Mouse (Mus musculus) kidney, embryonic 16.5 days (tissue): ENCODE data around the gene Map3k5. TPM values are rescaled to one million over a fixed set of nuclear protein-coding genes. Genes with fewer than 3 reads are reported as not detected.

ENCODE experiments used
- ATAC-seq: fragments of 200-750 bp; cut with Nextera tagmentation; 2 replicates; pipeline ENCODE4 v1.8.0; 2017; ENCODE audit warnings: moderate TSS enrichment; ENCODE audit not compliant: low FRiP score, low TSS enrichment
- H3K27ac ChIP-seq: fragments of 300-500 bp; sonication (generic); 2 replicates; pipeline ENCODE4 v1.5.1; 2014; ENCODE audit warnings: low read length
- H3K27me3 ChIP-seq: fragments of 300-500 bp; sonication (generic); 2 replicates; pipeline ENCODE4 v1.6.1; 2014; ENCODE audit warnings: low read length, control low read depth, mixed read lengths; ENCODE audit not compliant: insufficient read depth
- H3K36me3 ChIP-seq: fragments of 300-500 bp; sonication (generic); 2 replicates; pipeline ENCODE4 v1.6.1; 2014; ENCODE audit warnings: low read length, control low read depth, mixed read lengths; ENCODE audit not compliant: insufficient read depth
- H3K4me1 ChIP-seq: fragments of 300-500 bp; sonication (generic); 2 replicates; pipeline ENCODE4 v1.6.1; 2014; ENCODE audit warnings: low read length, control low read depth, mixed read lengths; ENCODE audit not compliant: insufficient read depth
- H3K4me2 ChIP-seq: fragments of 300-500 bp; sonication (generic); replicated peaks from 2 replicates; pipeline ENCODE4 v1.6.1; 2014; ENCODE audit warnings: low read depth, low read length
- H3K4me3 ChIP-seq: fragments of 300-500 bp; sonication (generic); 2 replicates; pipeline ENCODE4 v1.5.1; 2014; ENCODE audit warnings: mild to moderate bottlenecking, low read length
- H3K9ac ChIP-seq: fragments of 300-500 bp; sonication (generic); replicated peaks from 2 replicates; pipeline ENCODE4 v1.6.1; 2014; ENCODE audit warnings: low read length
- H3K9me3 ChIP-seq: fragments of 300-500 bp; sonication (generic); 2 replicates; pipeline ENCODE4 v1.6.1; 2016; ENCODE audit warnings: low read length, control low read depth
- WGBS: fragments of 180-500 bp; shearing (Covaris S2); extraction: QIAGEN DNeasy Blood & Tissue Kit; methylation state at CpG from one replicate; pipeline ENCODE4 v1.1.7; 2014; 5-methylcytosine and 5-hydroxymethylcytosine counted together
- polyA plus RNA-seq: library from polyadenylated mRNA; unstranded; fragments of >200 nt; fragmentation: Nextera tagmentation; extraction: Ambion mirVana; gene quantifications from 2 replicates; pipeline ENCODE4 v1.2.1, GENCODE M21; 2015

Map3k5 gene
- polyA plus RNA-seq, 1 experiment from 2014 or later: 2.4 TPM

DNA sequence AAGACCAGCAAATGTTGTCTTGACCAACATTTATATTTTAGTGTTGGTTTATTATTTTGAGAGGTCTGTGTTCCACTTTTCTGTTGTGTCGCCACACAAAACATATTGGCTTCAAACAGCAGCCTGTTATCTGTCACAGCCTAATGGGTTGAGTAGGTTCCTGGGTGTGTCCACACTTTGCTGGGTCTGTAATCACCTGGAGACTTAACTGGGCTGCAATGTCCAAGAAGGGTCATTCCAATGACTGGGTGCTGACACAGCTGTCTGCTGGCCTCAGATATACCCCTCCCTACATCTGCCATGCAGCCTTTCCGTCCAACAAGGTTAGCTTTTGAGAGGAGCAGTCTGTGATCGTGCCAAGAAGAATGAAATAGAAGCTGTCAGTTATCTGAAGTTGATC, 20.3 kb downstream of the Map3k5 start:
- Histone ChIP-seq H3K9me3 (no peaks in the 10 kb centered on the region), H3K27me3 (no peaks in the 10 kb centered on the region), H3K4me1 (peaks cover 11% of the 10 kb centered on the region), H3K27ac (no peak overlapping the region), H3K4me3 (no peak overlapping the region), H3K9ac (no peak overlapping the region), H3K36me3 (no peaks in the 10 kb centered on the region), H3K4me2 (no peak overlapping the region)
- 70% methylated on average over 3 of the region's 3 CpGs for WGBS
- no peak for ATAC-seq

DNA sequence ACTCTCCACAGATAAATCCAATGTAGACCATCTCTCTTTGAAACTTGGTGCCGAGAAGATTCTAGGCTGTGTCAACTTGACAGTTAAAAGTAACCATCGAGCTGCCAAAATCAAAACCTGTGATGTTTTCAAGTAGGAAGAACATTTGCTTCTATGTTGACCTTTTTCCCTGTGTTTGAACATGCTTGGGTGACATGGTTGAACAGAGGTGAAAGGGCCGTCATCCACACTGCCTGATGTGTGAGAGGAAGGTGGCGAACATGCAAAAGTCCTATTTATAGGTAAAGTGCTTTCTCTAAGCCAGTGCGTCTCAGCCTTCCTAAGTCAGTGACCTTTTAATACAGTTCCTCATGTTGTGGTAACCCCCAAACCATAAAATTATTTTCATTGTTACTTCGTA, 21.5 kb downstream of the Map3k5 start:
- Histone ChIP-seq H3K36me3 (no peaks in the 10 kb centered on the region), H3K9ac (no peak overlapping the region), H3K27ac (no peak overlapping the region), H3K4me2 (no peak overlapping the region), H3K4me1 (peaks cover 11% of the 10 kb centered on the region), H3K4me3 (no peak overlapping the region), H3K27me3 (no peaks in the 10 kb centered on the region), H3K9me3 (no peaks in the 10 kb centered on the region)
- no peak for ATAC-seq
- WGBS: 82% methylated on average over 6 of the region's 6 CpGs

DNA sequence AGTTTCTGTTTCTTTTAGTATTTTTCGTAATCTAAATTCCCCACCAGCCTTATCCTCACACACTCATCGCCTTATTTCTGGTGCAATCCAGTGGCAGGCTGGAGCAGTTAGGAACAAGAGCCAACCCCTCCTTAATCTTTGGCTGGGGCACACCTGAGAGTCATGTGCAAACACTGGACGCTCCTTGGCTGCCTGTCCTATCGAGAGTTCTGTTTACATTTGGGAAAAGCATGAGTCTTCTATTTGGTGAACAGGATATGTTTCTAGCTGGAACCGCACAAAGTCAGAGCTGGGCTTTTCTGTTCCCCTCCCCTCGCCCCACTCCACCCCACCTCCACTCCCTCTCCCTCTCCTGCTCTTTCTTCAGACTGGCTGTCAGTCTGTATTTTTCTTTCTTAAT, 22.5 kb downstream of the Map3k5 start:
- no peak overlapping the region for H3K27ac ChIP-seq
- 60% methylated on average over 6 of the region's 6 CpGs for WGBS
- no peak overlapping the region for H3K9ac ChIP-seq
- H3K4me1 ChIP-seq: peaks cover 11% of the 10 kb centered on the region
- H3K4me2 ChIP-seq: no peak overlapping the region
- no peaks in the 10 kb centered on the region for H3K9me3 ChIP-seq
- no peaks in the 10 kb centered on the region for H3K27me3 ChIP-seq
- no peak for ATAC-seq
- H3K36me3 ChIP-seq: no peaks in the 10 kb centered on the region
- no peak overlapping the region for H3K4me3 ChIP-seq

DNA sequence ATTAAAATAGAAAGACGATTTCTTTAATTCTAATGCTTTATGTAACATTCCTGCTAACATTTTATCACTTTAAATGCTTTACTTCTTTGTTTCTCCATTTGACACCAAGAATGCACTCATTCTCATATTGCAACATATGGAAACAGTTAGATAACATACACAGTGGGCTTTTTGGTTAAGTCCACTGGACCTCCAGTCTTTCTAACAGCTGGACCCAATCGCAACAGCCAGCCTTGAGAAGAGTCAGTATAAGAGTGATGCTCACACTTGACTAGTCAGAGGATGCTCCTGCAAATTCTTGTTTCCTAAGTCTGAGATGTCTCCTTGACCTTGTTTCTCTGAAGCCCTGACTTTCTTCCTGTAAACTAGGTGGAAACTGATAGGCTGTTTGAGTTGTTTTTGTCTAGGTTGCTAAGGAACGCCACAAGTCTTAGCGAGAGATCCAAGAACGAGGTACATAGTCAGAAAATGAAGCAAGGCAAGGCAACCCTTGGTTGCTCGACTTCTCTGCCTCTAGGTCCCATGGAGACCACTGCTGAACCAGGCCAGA, 26.6 kb downstream of the Map3k5 start:
- no peak for ATAC-seq
- Histone ChIP-seq H3K27me3 (no peaks in the 10 kb centered on the region), H3K4me3 (no peak overlapping the region), H3K9me3 (no peaks in the 10 kb centered on the region), H3K9ac (no peak overlapping the region), H3K4me2 (no peak overlapping the region), H3K27ac (no peak overlapping the region), H3K36me3 (no peaks in the 10 kb centered on the region), H3K4me1 (peaks cover 11% of the 10 kb centered on the region)
- WGBS: 81% methylated on average over 6 of the region's 6 CpGs

DNA sequence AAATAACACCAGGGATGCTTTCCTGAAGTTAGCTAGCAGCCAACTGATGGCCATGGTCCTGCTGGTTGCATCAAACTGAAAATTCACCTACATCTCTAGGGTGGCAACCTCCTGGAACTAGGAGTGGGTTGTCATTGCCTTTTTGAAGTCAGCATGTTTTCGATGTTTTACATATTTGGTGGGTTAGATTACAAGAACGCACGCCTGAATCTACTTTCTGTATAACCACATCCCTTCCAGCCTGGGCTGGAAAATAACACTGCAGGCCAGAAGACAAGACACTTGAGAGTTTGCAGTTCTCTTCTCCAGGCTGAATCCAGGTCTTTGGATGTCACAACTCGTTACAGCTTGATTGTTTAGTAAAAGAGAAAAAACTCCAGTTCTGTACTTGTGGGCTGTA, 28.5 kb downstream of the Map3k5 start:
- Histone ChIP-seq H3K9ac (no peak overlapping the region), H3K4me3 (no peak overlapping the region), H3K36me3 (no peaks in the 10 kb centered on the region), H3K27me3 (no peaks in the 10 kb centered on the region), H3K4me1 (peaks cover 7% of the 10 kb centered on the region), H3K9me3 (no peaks in the 10 kb centered on the region), H3K27ac (no peak overlapping the region), H3K4me2 (no peak overlapping the region)
- no peak for ATAC-seq
- WGBS: 83% methylated on average over 4 of the region's 4 CpGs

DNA sequence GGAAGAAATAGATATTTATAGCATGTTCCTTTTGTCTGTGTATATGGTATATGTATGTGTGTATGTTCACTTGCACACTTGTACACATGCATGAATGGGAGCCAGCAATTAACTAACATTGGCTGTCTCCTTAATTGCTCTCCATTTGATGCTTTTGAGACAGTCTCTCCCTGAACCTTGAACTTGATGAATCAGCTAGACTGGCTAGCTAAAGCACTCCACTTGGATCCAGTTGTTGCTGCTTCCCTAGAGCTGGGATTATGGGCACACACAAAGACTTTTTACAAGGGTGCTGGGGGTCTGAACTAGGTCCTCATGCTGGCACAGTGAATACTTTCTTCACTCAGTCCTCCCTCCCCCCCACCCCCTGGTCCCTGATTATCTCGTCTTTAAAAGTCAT, 28.9 kb downstream of the Map3k5 start:
- Histone ChIP-seq H3K27ac (no peak overlapping the region), H3K4me1 (peaks cover 7% of the 10 kb centered on the region), H3K4me2 (no peak overlapping the region), H3K4me3 (no peak overlapping the region), H3K9ac (no peak overlapping the region), H3K36me3 (no peaks in the 10 kb centered on the region), H3K27me3 (no peaks in the 10 kb centered on the region), H3K9me3 (no peaks in the 10 kb centered on the region)
- WGBS: 35% methylated on average over 1 of the region's 1 CpGs
- no peak for ATAC-seq

DNA sequence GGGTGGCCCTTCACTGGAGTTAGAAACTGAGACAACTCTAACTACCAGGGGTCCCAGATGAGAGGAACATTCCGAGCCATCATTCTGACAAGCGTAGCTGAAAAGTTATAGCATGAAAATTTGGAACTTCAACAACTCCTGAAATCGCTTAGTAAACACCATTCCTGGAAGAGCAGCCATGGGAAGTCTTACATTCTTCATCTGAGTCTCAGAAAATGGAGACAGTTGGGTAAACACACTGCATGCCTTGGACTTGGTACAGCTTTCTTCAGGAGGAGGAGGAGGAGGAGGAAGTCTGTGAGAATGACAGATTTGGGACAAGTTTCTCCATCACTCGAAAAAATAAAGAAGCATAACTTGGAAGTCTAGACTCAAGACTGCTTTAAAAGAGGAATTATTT, 29.8 kb downstream of the Map3k5 start:
- no peak overlapping the region for H3K4me2 ChIP-seq
- no peaks in the 10 kb centered on the region for H3K27me3 ChIP-seq
- H3K4me1 ChIP-seq: peaks cover 13% of the 10 kb centered on the region
- WGBS: 79% methylated on average over 4 of the region's 4 CpGs
- no peak overlapping the region for H3K4me3 ChIP-seq
- no peak for ATAC-seq
- H3K36me3 ChIP-seq: no peaks in the 10 kb centered on the region
- no peaks in the 10 kb centered on the region for H3K9me3 ChIP-seq
- no peak overlapping the region for H3K27ac ChIP-seq
- H3K9ac ChIP-seq: no peak overlapping the region

DNA sequence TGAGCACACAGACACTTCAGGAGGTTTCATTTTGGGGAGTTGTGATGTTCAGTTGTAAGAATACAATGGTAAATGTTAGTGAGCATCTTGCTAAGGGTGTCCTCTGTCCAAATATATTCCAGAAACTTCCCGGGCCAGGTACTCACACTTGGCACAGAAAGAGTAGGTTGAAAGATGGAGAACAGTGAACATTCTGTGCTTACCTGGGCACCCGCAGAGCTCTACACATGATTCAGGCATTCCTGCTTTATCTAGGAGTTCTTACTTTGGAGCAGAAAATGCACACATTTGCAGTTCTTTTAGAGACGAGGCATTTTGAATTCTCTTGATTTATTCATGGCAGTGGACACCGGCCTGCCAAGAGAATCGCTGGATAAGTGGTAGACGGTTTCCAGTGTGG, 32.3 kb downstream of the Map3k5 start:
- no peak for ATAC-seq
- no peaks in the 10 kb centered on the region for H3K27me3 ChIP-seq
- H3K9me3 ChIP-seq: no peaks in the 10 kb centered on the region
- H3K4me2 ChIP-seq: no peak overlapping the region
- no peak overlapping the region for H3K27ac ChIP-seq
- H3K36me3 ChIP-seq: no peaks in the 10 kb centered on the region
- H3K4me3 ChIP-seq: no peak overlapping the region
- H3K9ac ChIP-seq: no peak overlapping the region
- peaks cover 13% of the 10 kb centered on the region for H3K4me1 ChIP-seq
- 71% methylated on average over 6 of the region's 6 CpGs for WGBS

DNA sequence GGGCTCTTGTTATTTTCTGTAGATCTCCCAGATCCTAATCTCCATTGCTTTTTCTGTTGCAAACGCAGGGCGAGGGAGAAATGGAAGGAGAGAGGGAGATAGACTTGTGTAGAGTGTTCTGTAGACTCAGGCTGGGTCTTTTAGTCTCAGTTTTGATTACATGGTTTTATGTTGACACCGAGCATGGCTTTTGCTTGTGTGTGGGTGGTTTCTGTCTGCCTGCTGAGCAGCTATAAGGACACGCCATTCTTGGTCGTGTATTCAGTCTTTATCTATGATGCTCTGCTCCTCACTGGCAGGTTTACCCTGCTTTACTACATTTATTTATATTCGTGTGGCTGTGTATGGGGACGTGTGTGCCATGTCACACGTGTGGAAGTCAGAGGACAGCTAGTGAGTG, 34.2 kb downstream of the Map3k5 start:
- Histone ChIP-seq H3K27me3 (no peaks in the 10 kb centered on the region), H3K9ac (no peak overlapping the region), H3K27ac (no peak overlapping the region), H3K4me3 (no peak overlapping the region), H3K4me1 (peaks cover 13% of the 10 kb centered on the region), H3K36me3 (no peaks in the 10 kb centered on the region), H3K9me3 (no peaks in the 10 kb centered on the region), H3K4me2 (no peak overlapping the region)
- WGBS: 85% methylated on average over 8 of the region's 8 CpGs
- ATAC-seq: no peak

DNA sequence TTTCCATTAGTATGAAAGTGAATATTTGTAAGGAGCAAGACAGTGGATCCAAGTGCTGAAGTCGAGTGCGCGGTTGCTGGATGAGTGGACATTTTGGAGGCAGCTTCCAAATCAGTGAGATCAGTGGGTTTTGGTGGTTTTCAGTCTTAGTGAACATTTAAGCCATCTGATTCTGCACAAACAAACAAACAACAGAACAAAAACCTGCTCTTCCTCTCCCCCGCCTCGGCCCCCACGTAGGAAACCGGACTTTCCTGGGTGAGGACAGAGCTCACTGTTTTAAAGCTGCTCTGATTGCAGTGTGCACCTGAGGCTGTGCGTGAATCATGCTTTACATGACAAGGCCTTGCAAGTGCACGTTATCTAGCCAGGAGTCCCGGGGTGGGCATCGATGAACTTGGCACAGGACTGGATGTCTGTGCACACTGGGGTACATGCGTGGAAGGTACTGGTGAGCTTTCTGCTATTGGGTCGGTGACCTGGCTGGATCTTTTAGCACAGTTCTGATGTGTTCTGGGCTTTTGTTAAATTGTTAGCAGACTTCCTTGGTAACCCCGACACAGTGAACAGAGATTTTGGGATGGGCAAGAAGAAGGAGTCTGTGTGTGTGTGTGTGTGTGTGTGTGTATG, 35.7 kb downstream of the Map3k5 start:
- peaks cover 7% of the 10 kb centered on the region for H3K4me1 ChIP-seq
- no peak overlapping the region for H3K4me2 ChIP-seq
- no peak overlapping the region for H3K27ac ChIP-seq
- no peak for ATAC-seq
- no peaks in the 10 kb centered on the region for H3K9me3 ChIP-seq
- no peaks in the 10 kb centered on the region for H3K36me3 ChIP-seq
- WGBS: 64% methylated on average over 14 of the region's 14 CpGs
- no peaks in the 10 kb centered on the region for H3K27me3 ChIP-seq
- no peak overlapping the region for H3K9ac ChIP-seq
- no peak overlapping the region for H3K4me3 ChIP-seq
